Mouse (Mus musculus) gastrocnemius, postnatal 36 days (tissue): ENCODE measurements around the gene AC124502.3. TPM values are rescaled to one million over a fixed set of nuclear protein-coding genes. Genes with fewer than 3 reads are reported as not detected.

Experiments used
- total RNA-seq, 2 experiments: library from RNA; stranded (reverse); gene quantifications; 2 replicates each; pipeline ENCODE4 v1.2.3; 2021

AC124502.3 gene
- total RNA-seq, 2 experiments from 2014 or later, result 0.87 to 0.96 TPM

Other genes starting within 250 kb of the AC124502.3 start
- gene Rbm4, start 245.0 kb upstream of the AC124502.3 start, total RNA-seq, result 10 to 100 TPM; 28.3 to 31.0 TPM
- gene Gm21992, start 227.3 kb upstream of the AC124502.3 start, total RNA-seq, result 10 to 100 TPM in 1 of 2 experiments, 1 to 10 TPM in 1; 9.3 to 12.0 TPM
- gene Rbm14, start 227.3 kb upstream of the AC124502.3 start, total RNA-seq, result 10 to 100 TPM in 1 of 2 experiments, 1 to 10 TPM in 1; 6.6 to 10.5 TPM
- 10 to 100 TPM; 19.9 to 24.5 TPM for gene Ccs, start 199.6 kb upstream of the AC124502.3 start, total RNA-seq
- gene Ccdc87, start 199.5 kb upstream of the AC124502.3 start, total RNA-seq, result not detected
- gene Ctsf, start 183.8 kb upstream of the AC124502.3 start, total RNA-seq, result 10 to 100 TPM; 26.6 to 33.4 TPM
- 1,000 to 10,000 TPM; 8,494 to 8,724 TPM for gene Actn3, start 161.0 kb upstream of the AC124502.3 start, total RNA-seq
- 1 to 10 TPM; 2.2 to 2.6 TPM for gene Zdhhc24, start 160.2 kb upstream of the AC124502.3 start, total RNA-seq
- gene Bbs1, start 132.3 kb upstream of the AC124502.3 start, total RNA-seq, result 1 to 10 TPM; 1.6 to 2.4 TPM
- 10 to 100 TPM; 16.5 to 17.5 TPM for gene Dpp3, start 110.6 kb upstream of the AC124502.3 start, total RNA-seq
- gene Peli3, start 95.8 kb upstream of the AC124502.3 start, total RNA-seq, result 1 to 10 TPM; 1.3 to 1.4 TPM
- 10 to 100 TPM; 56.3 to 58.7 TPM for gene Mrpl11, start 76.7 kb upstream of the AC124502.3 start, total RNA-seq
- under 1 TPM in 1 of 2 experiments, not detected in 1; 0.07 TPM for gene Npas4, start 48.6 kb upstream of the AC124502.3 start, total RNA-seq
- 1 to 10 TPM; 5.9 to 6.9 TPM for gene Slc29a2, start 15.0 kb upstream of the AC124502.3 start, total RNA-seq
- 10 to 100 TPM; 20.5 to 20.8 TPM for gene B4gat1, start 65 bp upstream of the AC124502.3 start, total RNA-seq
- 10 to 100 TPM; 11.5 to 14.1 TPM for gene Brms1, start 2.5 kb downstream of the AC124502.3 start, total RNA-seq
- gene Rin1, start 11.6 kb downstream of the AC124502.3 start, total RNA-seq, result 1 to 10 TPM in 1 of 2 experiments, under 1 TPM in 1; 0.52 to 1.3 TPM
- gene Cd248, start 29.2 kb downstream of the AC124502.3 start, total RNA-seq, result 10 to 100 TPM; 12.4 to 12.5 TPM
- under 1 TPM in 1 of 2 experiments, not detected in 1; 0.22 TPM for gene Tmem151a, start 46.6 kb downstream of the AC124502.3 start, total RNA-seq
- gene Yif1a, start 49.6 kb downstream of the AC124502.3 start, total RNA-seq, result 10 to 100 TPM; 38.2 to 44.7 TPM
- gene Cnih2, start 59.6 kb downstream of the AC124502.3 start, total RNA-seq, result under 1 TPM in 1 of 2 experiments, not detected in 1; 0.25 TPM
- gene Rab1b, start 68.2 kb downstream of the AC124502.3 start, total RNA-seq, result 100 to 1,000 TPM; 103 to 110 TPM
- gene Klc2, start 79.7 kb downstream of the AC124502.3 start, total RNA-seq, result 10 to 100 TPM; 53.0 to 56.6 TPM
- gene Pacs1, start 234.2 kb downstream of the AC124502.3 start, total RNA-seq, result 1 to 10 TPM; 5.0 to 6.3 TPM